Mouse (Mus musculus) CH12.LX (cell line): ENCODE measurements at regions not wholly inside any gene's neighbourhood (a gene's known extent, or its start where the extent isn't known, plus 50 kb on each side); places are given as distances from the start of the nearest gene placed in this dataset.
A peak's percentile ranks its signal among the peaks of the same experiment; 100 is the strongest.

ENCODE experiments used
- DNase-seq: peaks from one replicate; pipeline ENCODE4 v3.0.0-alpha.2; 2013; ENCODE audit errors: extremely low read depth
- H3K27ac ChIP-seq: 2 replicates; pipeline ENCODE4 v1.5.1; 2012; ENCODE audit warnings: low read depth, mild to moderate bottlenecking, control low read depth, moderate library complexity; ENCODE audit not compliant: insufficient read depth
- H3K27me3 ChIP-seq: replicated peaks from 2 replicates; pipeline ENCODE3; 2012; ENCODE audit warnings: inconsistent platforms
- H3K36me3 ChIP-seq, 2 experiments: replicated peaks in 1 of 2; 2 replicates each; pipeline versions ENCODE3 to v1.6.1; 2012; ENCODE audit warnings: inconsistent platforms in 1 of 2, low read length in 1 of 2, mild to moderate bottlenecking in 1 of 2, mixed read lengths in 1 of 2, moderate library complexity in 1 of 2; ENCODE audit not compliant: control insufficient read depth in 1 of 2, insufficient read depth in 1 of 2
- H3K4me1 ChIP-seq, 2 experiments: 2 replicates each; pipeline ENCODE4 v1.6.1; 2012; ENCODE audit warnings: inconsistent platforms in 1 of 2, moderate library complexity in 1 of 2; ENCODE audit not compliant: insufficient read depth in 2 of 2, control insufficient read depth in 1 of 2
- H3K4me2 ChIP-seq: 2 replicates; pipeline ENCODE4 v1.6.1; 2012; ENCODE audit warnings: low read depth, mild to moderate bottlenecking, control low read depth; ENCODE audit not compliant: poor library complexity, insufficient read depth, severe bottlenecking
- H3K4me3 ChIP-seq, 3 experiments: fragments of 150-350 bp in 1 of 3; sonication (generic) in 1 of 3; replicated peaks in 1 of 3; 2 replicates each; pipeline versions ENCODE3 to v1.5.1; 2011 to 2012; ENCODE audit warnings: low read depth in 2 of 3, low read length in 2 of 3, mild to moderate bottlenecking in 2 of 3, moderate library complexity in 2 of 3, control low read depth in 1 of 3, improper control_type of control experiment in 1 of 3, inconsistent platforms in 1 of 3, mixed read lengths in 1 of 3; ENCODE audit not compliant: poor library complexity in 1 of 3
- H3K79me2 ChIP-seq: replicated peaks from 2 replicates; pipeline ENCODE4 v1.6.1; 2012; ENCODE audit warnings: mild to moderate bottlenecking, moderate library complexity; ENCODE audit not compliant: control insufficient read depth, poor library complexity, insufficient read depth, severe bottlenecking; ENCODE audit errors: extremely low read depth
- H3K9ac ChIP-seq: 2 replicates; pipeline ENCODE4 v1.6.1; 2012; ENCODE audit warnings: low read depth, mild to moderate bottlenecking, control low read depth, moderate library complexity; ENCODE audit not compliant: insufficient read depth
- H3K9me3 ChIP-seq: replicated peaks from 2 replicates; pipeline ENCODE3; 2012; ENCODE audit warnings: low read length, inconsistent platforms, mixed read lengths
- CHD1 ChIP-seq: IDR thresholded peaks from 2 replicates; pipeline ENCODE4 v1.6.1; 2012; ENCODE audit warnings: low read depth, low read length, improper control_type of control experiment, inconsistent platforms
- CTCF ChIP-seq, 2 experiments: IDR thresholded peaks in 1 of 2; conservative IDR thresholded peaks in 1 of 2; 2 replicates each; pipeline ENCODE4 v1.5.1; 2011 to 2012; ENCODE audit warnings: low read depth in 2 of 2, low read length in 2 of 2, improper control_type of control experiment in 1 of 2, inconsistent platforms in 1 of 2, mild to moderate bottlenecking in 1 of 2, moderate library complexity in 1 of 2
- E2F4 ChIP-seq: IDR thresholded peaks from 2 replicates; pipeline ENCODE4 v1.6.1; 2011; ENCODE audit warnings: low read depth, low read length, improper control_type of control experiment; ENCODE audit not compliant: insufficient replicate concordance
- GABPA ChIP-seq: IDR thresholded peaks from 2 replicates; pipeline ENCODE4 v1.6.1; 2012; ENCODE audit warnings: low read depth, low read length, improper control_type of control experiment, inconsistent platforms; ENCODE audit not compliant: insufficient replicate concordance
- IRF4 ChIP-seq: IDR thresholded peaks from 2 replicates; pipeline ENCODE4 v1.6.1; 2014; ENCODE audit warnings: low read depth, mild to moderate bottlenecking, inconsistent platforms, low read length, improper control_type of control experiment
- JUN ChIP-seq: IDR thresholded peaks from 2 replicates; pipeline ENCODE4 v1.6.1; 2011; ENCODE audit warnings: low read depth, mild to moderate bottlenecking, low read length, improper control_type of control experiment, moderate library complexity; ENCODE audit not compliant: insufficient read depth
- JUND ChIP-seq: conservative IDR thresholded peaks from 2 replicates; pipeline ENCODE4 v1.6.1; 2011; ENCODE audit warnings: low read depth, low read length, improper control_type of control experiment
- MAX ChIP-seq: IDR thresholded peaks from 2 replicates; pipeline ENCODE4 v1.6.1; 2011; ENCODE audit warnings: low read length, improper control_type of control experiment
- MEF2A ChIP-seq: IDR thresholded peaks from 2 replicates; pipeline ENCODE4 v1.6.1; 2014; ENCODE audit warnings: low read depth, mild to moderate bottlenecking, inconsistent platforms, low read length, improper control_type of control experiment, borderline replicate concordance
- PAX5 ChIP-seq: IDR thresholded peaks from 2 replicates; pipeline ENCODE4 v1.6.1; 2012; ENCODE audit warnings: low read length, inconsistent platforms, mixed read lengths
- POLR2A ChIP-seq: IDR thresholded peaks from 2 replicates; pipeline ENCODE4 v1.6.1; 2011; ENCODE audit warnings: low read depth, mild to moderate bottlenecking, improper control_type of control experiment, low read length
- POLR2AphosphoS2 ChIP-seq: IDR thresholded peaks from 2 replicates; pipeline ENCODE4 v1.6.1; 2011; ENCODE audit warnings: low read depth, low read length, improper control_type of control experiment
- RAD21 ChIP-seq: IDR thresholded peaks from 2 replicates; pipeline ENCODE4 v1.6.1; 2011; ENCODE audit warnings: low read depth, mild to moderate bottlenecking, low read length, improper control_type of control experiment, moderate library complexity
- RCOR1 ChIP-seq: conservative IDR thresholded peaks from 2 replicates; pipeline ENCODE4 v1.6.1; 2012; ENCODE audit warnings: low read depth, mild to moderate bottlenecking, inconsistent platforms, low read length, improper control_type of control experiment
- TCF12 ChIP-seq: IDR thresholded peaks from 2 replicates; pipeline ENCODE4 v1.6.1; 2014; ENCODE audit warnings: low read depth, mild to moderate bottlenecking, inconsistent platforms, low read length, improper control_type of control experiment
- UBTF ChIP-seq: IDR thresholded peaks from 2 replicates; pipeline ENCODE4 v1.6.1; 2012; ENCODE audit warnings: low read depth, mild to moderate bottlenecking, inconsistent platforms, low read length, improper control_type of control experiment, moderate library complexity
- USF2 ChIP-seq: conservative IDR thresholded peaks from 2 replicates; pipeline ENCODE4 v1.6.1; 2011; ENCODE audit warnings: low read depth, low read length, improper control_type of control experiment
- ZKSCAN1 ChIP-seq: IDR thresholded peaks from 2 replicates; pipeline ENCODE4 v1.6.1; 2012; ENCODE audit warnings: low read depth, inconsistent platforms, low read length, improper control_type of control experiment, borderline replicate concordance
- ZNF384 ChIP-seq: IDR thresholded peaks from 2 replicates; pipeline ENCODE4 v1.6.1; 2012; ENCODE audit warnings: low read depth, low read length, improper control_type of control experiment, inconsistent platforms
- dilution Hi-C: fragments of 300-500 bp; cut with MboI; formaldehyde crosslinking; loops from 2 replicates; pipeline ENCODE4 v1.14.3; 2020; ENCODE audit warnings: low sequenced_read_pairs; ENCODE audit not compliant: extremely low pct_unique_long_range_greater_than_20kb, extremely low pct_ligation_motif_present
- in situ Hi-C: fragments of 300-500 bp; cut with MboI; formaldehyde crosslinking; loops from 3 replicates; pipeline ENCODE4 v1.14.3; 2019; ENCODE audit warnings: low sequenced_read_pairs, low pct_ligation_motif_present, low pct_unique_long_range_greater_than_20kb, mixed read lengths

GRCm38 (mm10) chr11:85995318-85996095 is 109.3 kb downstream of the Tbx4 start:
- in situ Hi-C loops (loop anchor here (5.0 kb wide), 1 partner anchor 37 kb away; no protein-coding TSS in a partner anchor), dilution Hi-C loops (no loop called here)
- TF ChIP-seq JUND (no peak), CTCF (conservative IDR thresholded peaks at IDR 0.05 in 1 of 2, IDR thresholded peaks at IDR 0.05 in 1 of 2; ENCODE audit: low read depth in 2 of 2, low read length in 2 of 2) (peak in 1 of 2 experiments; percentile 11; a peak in 2 of 4 replicates)
- H3K36me3 ChIP-seq = no peaks in the 10 kb centered on the region
- H3K27me3 ChIP-seq = peaks cover 5% of the 10 kb centered on the region
- H3K9me3 ChIP-seq = no peaks in the 10 kb centered on the region
- H3K4me2 ChIP-seq = no peak overlapping the region
- H3K27ac ChIP-seq = no peak overlapping the region
- DNase-seq = no peak
- no peak overlapping the region for H3K4me3 ChIP-seq
- peaks cover 0 to 9% of the 10 kb centered on the region in 2 experiments; a peak in 2 of 4 replicates for H3K4me1 ChIP-seq
- no peak overlapping the region for H3K9ac ChIP-seq
- H3K79me2 ChIP-seq = no peaks in the 10 kb centered on the region

- Histone ChIP-seq H3K9ac (no peak overlapping the region), H3K79me2 (no peaks in the 10 kb centered on the region), H3K36me3 (no peaks in the 10 kb centered on the region), H3K9me3 (no peaks in the 10 kb centered on the region), H3K27me3 (peaks cover 1% of the 10 kb centered on the region), H3K27ac (no peak overlapping the region), H3K4me2 (no peak overlapping the region), H3K4me1 (peaks cover 0 to 4% of the 10 kb centered on the region in 2 experiments; a peak in 1 of 4 replicates), H3K4me3 (no peak overlapping the region)
- DNase-seq = no peak
- TF ChIP-seq UBTF (no peak), USF2 (no peak), GABPA (no peak), RCOR1 (no peak), IRF4 (no peak), MAX (no peak), MEF2A (no peak), POLR2AphosphoS2 (no peak), CHD1 (no peak), ZKSCAN1 (no peak)
- dilution Hi-C loops = no loop called here
- in situ Hi-C loops = loop anchor here (5.0 kb wide), 1 partner anchor 36 kb away; no protein-coding TSS in a partner anchor
Measured at GRCm38 (mm10) chr11:85996686-85997085, 110.5 kb downstream of the Tbx4 start.

- no peak overlapping the region for H3K4me3 ChIP-seq
- no peaks in the 10 kb centered on the region for H3K9me3 ChIP-seq
- no peak overlapping the region for H3K9ac ChIP-seq
- H3K27me3 ChIP-seq = no peaks in the 10 kb centered on the region
- H3K36me3 ChIP-seq = no peaks in the 10 kb centered on the region
- H3K4me1 ChIP-seq = peaks cover 5 to 20% of the 10 kb centered on the region in 2 experiments; a peak in 3 of 4 replicates
- no peak overlapping the region for H3K4me2 ChIP-seq
- in situ Hi-C loops (no loop called here), dilution Hi-C loops (no loop called here)
- no peak for DNase-seq
- no peak overlapping the region for H3K27ac ChIP-seq
- no peaks in the 10 kb centered on the region for H3K79me2 ChIP-seq
- TF ChIP-seq CTCF (conservative IDR thresholded peaks at IDR 0.05 in 1 of 2, IDR thresholded peaks at IDR 0.05 in 1 of 2; ENCODE audit: low read depth in 2 of 2, low read length in 2 of 2) (no peak), PAX5 (no peak), RAD21 (no peak), POLR2A (no peak), TCF12 (no peak), IRF4 (no peak), MEF2A (no peak), UBTF (no peak), JUND (no peak), USF2 (no peak), E2F4 (no peak), JUN (no peak), POLR2AphosphoS2 (no peak), ZNF384 (no peak)
Measured at GRCm38 (mm10) chr11:86003341-86003740, 117.1 kb downstream of the Tbx4 start.
